Mouse (Mus musculus) CD4-positive, CD25-positive, alpha-beta regulatory T cell, adult 4 months (primary cell): ENCODE results near the gene Slc30a4. TPM values are rescaled to one million over a fixed set of nuclear protein-coding genes. Genes with fewer than 3 reads are reported as not detected.
A peak's percentile ranks its signal among the peaks of the same experiment; 100 is the strongest.

Experiments used
- ATAC-seq: one replicate; pipeline ENCODE4 v1.8.0; 2017
- polyA plus RNA-seq, 2 experiments: library from polyadenylated mRNA; unstranded; fragments of 100-300 nt; shearing (Covaris generic); gene quantifications; one replicate each; pipeline ENCODE4 v1.2.1; 2017

Gene Slc30a4
- polyA plus RNA-seq, 2 experiments from 2014 or later: 0.77 to 1.2 TPM

GRCm38 (mm10) chr2:122675126-122675525, 27.3 kb downstream of the Slc30a4 start:
- ATAC-seq: no peak

GRCm38 (mm10) chr2:122672841-122673240, 29.6 kb downstream of the Slc30a4 start:
- ATAC-seq: no peak

GRCm38 (mm10) chr2:122671714-122672113, 30.7 kb downstream of the Slc30a4 start:
- no peak for ATAC-seq

GRCm38 (mm10) chr2:122667856-122668255, 34.6 kb downstream of the Slc30a4 start:
- peak; percentile 77 for ATAC-seq

GRCm38 (mm10) chr2:122665973-122666875, 36.2 kb downstream of the Slc30a4 start:
- peak; percentile 69 for ATAC-seq

- ATAC-seq: no peak
Observed at GRCm38 (mm10) chr2:122665253-122665972, 37.0 kb downstream of the Slc30a4 start.

- ATAC-seq: no peak
Observed at GRCm38 (mm10) chr2:122659825-122660224, 42.6 kb downstream of the Slc30a4 start.

- ATAC-seq: no peak
Observed at GRCm38 (mm10) chr2:122657707-122658524, 44.5 kb downstream of the Slc30a4 start.

GRCm38 (mm10) chr2:122656767-122657166, 45.7 kb downstream of the Slc30a4 start:
- no peak for ATAC-seq

GRCm38 (mm10) chr2:122656052-122656451, 46.4 kb downstream of the Slc30a4 start:
- no peak for ATAC-seq

GRCm38 (mm10) chr2:122652096-122653084, 50.1 kb downstream of the Slc30a4 start:
- peak; percentile 97 for ATAC-seq

- ATAC-seq: no peak
Observed at GRCm38 (mm10) chr2:122638673-122639072, 63.8 kb downstream of the Slc30a4 start.

GRCm38 (mm10) chr2:122638029-122638428, 64.4 kb downstream of the Slc30a4 start:
- no peak for ATAC-seq

GRCm38 (mm10) chr2:122637526-122637997, 64.9 kb downstream of the Slc30a4 start:
- ATAC-seq: peak; percentile 71

- ATAC-seq: no peak
Observed at GRCm38 (mm10) chr2:122636686-122637085, 65.8 kb downstream of the Slc30a4 start, which contains the start of gene AA467197. Gene AA467197, plus strand, starts transcription at chr2:122636986.

Other genes starting within 250 kb of the Slc30a4 start
- gene Gm14085, start 217.7 kb downstream of the Slc30a4 start, polyA plus RNA-seq: 10 to 100 TPM; 42.9 to 70.0 TPM
- 1 to 10 TPM in 1 of 2 experiments, under 1 TPM in 1; 0.62 to 1.3 TPM for gene Gatm, start 91.4 kb downstream of the Slc30a4 start, polyA plus RNA-seq
- gene AA467197, start 65.7 kb downstream of the Slc30a4 start, polyA plus RNA-seq: not detected
- 10 to 100 TPM; 36.3 to 66.5 TPM for gene Bloc1s6, start 35.8 kb upstream of the Slc30a4 start, polyA plus RNA-seq
- 10 to 100 TPM; 16.3 to 17.1 TPM for gene Sqor, start 62.6 kb upstream of the Slc30a4 start, polyA plus RNA-seq